Mouse (Mus musculus) liver, embryonic 15.5 days (tissue): ENCODE results near the gene Tnks2. TPM values are rescaled to one million over a fixed set of nuclear protein-coding genes. Genes with fewer than 3 reads are reported as not detected.

Experiments
- ATAC-seq: fragments of 200-750 bp; cut with Nextera tagmentation; 2 replicates; pipeline ENCODE4 v1.8.0; 2017; ENCODE audit warnings: moderate number of reproducible peaks, mild to moderate bottlenecking, moderate library complexity; ENCODE audit not compliant: insufficient read depth
- H3K27ac ChIP-seq: fragments of 300-500 bp; sonication (generic); replicated peaks from 2 replicates; pipeline ENCODE4 v1.5.1; 2015; ENCODE audit warnings: mild to moderate bottlenecking, inconsistent platforms
- H3K27me3 ChIP-seq: fragments of 300-500 bp; sonication (generic); 2 replicates; pipeline ENCODE4 v1.6.1; 2015; ENCODE audit warnings: mild to moderate bottlenecking, inconsistent platforms
- H3K36me3 ChIP-seq: fragments of 300-500 bp; sonication (generic); replicated peaks from 2 replicates; pipeline ENCODE4 v1.6.1; 2015; ENCODE audit warnings: moderate library complexity, mild to moderate bottlenecking, inconsistent platforms
- H3K4me1 ChIP-seq: fragments of 300-500 bp; sonication (generic); replicated peaks from 2 replicates; pipeline ENCODE4 v1.6.1; 2015; ENCODE audit warnings: inconsistent platforms
- H3K4me2 ChIP-seq: fragments of 300-500 bp; sonication (generic); 2 replicates; pipeline ENCODE4 v1.6.1; 2015; ENCODE audit warnings: moderate library complexity, mild to moderate bottlenecking, inconsistent platforms
- H3K4me3 ChIP-seq: fragments of 300-500 bp; sonication (generic); replicated peaks from 2 replicates; pipeline ENCODE4 v1.5.1; 2015; ENCODE audit warnings: mild to moderate bottlenecking, inconsistent platforms
- H3K9ac ChIP-seq: fragments of 300-500 bp; sonication (generic); 2 replicates; pipeline ENCODE4 v1.6.1; 2015; ENCODE audit warnings: moderate library complexity, mild to moderate bottlenecking, inconsistent platforms
- H3K9me3 ChIP-seq: fragments of 300-500 bp; sonication (generic); replicated peaks from 2 replicates; pipeline ENCODE4 v1.6.1; 2016; ENCODE audit warnings: inconsistent platforms
- WGBS: fragments of 180-500 bp; shearing (Covaris S2); methylation state at CpG from one replicate; pipeline ENCODE4 v1.1.7; 2015; ENCODE audit warnings: mixed read lengths; ENCODE audit not compliant: insufficient replicate concordance; 5-methylcytosine and 5-hydroxymethylcytosine counted together
- polyA plus RNA-seq: library from polyadenylated mRNA; unstranded; fragments of >200 nt; fragmentation: Nextera tagmentation; extraction: Ambion mirVana; gene quantifications from 2 replicates; pipeline ENCODE4 v1.2.1, GENCODE M21; 2015

Tnks2 gene
- polyA plus RNA-seq, 1 experiment from 2014 or later: 11.8 TPM

GRCm38 (mm10) chr19:36827650-36828049 is 6.4 kb upstream of the Tnks2 start:
- Histone ChIP-seq H3K9me3 (no peaks in the 10 kb centered on the region), H3K4me3 (no peak overlapping the region), H3K27ac (no peak overlapping the region), H3K9ac (no peak overlapping the region), H3K36me3 (no peaks in the 10 kb centered on the region), H3K4me1 (no peaks in the 10 kb centered on the region), H3K4me2 (no peak overlapping the region), H3K27me3 (no peaks in the 10 kb centered on the region)
- no peak for ATAC-seq
- 77% methylated on average over 5 of the region's 5 CpGs for WGBS

GRCm38 (mm10) chr19:36828322-36828721 is 5.7 kb upstream of the Tnks2 start:
- ATAC-seq: no peak
- Histone ChIP-seq H3K9ac (no peak overlapping the region), H3K4me1 (peaks cover 6% of the 10 kb centered on the region), H3K36me3 (no peaks in the 10 kb centered on the region), H3K4me3 (no peak overlapping the region), H3K9me3 (no peaks in the 10 kb centered on the region), H3K27ac (no peak overlapping the region), H3K27me3 (no peaks in the 10 kb centered on the region), H3K4me2 (no peak overlapping the region)
- WGBS: 56% methylated on average over 8 of the region's 8 CpGs

GRCm38 (mm10) chr19:36832951-36833787 is 863 bp upstream of the Tnks2 start:
- Histone ChIP-seq H3K27me3 (no peaks in the 10 kb centered on the region), H3K36me3 (0 out of 2 replicates have a peak, but pooled peaks cover 1% of the 10 kb centered on the region), H3K4me1 (peaks cover 24% of the 10 kb centered on the region), H3K4me3 (peak overlapping the region; percentile 97), H3K27ac (peak overlapping the region; percentile 94), H3K9ac (peak overlapping the region; percentile 98), H3K4me2 (peak overlapping the region; percentile 80), H3K9me3 (no peaks in the 10 kb centered on the region)
- no peak for ATAC-seq
- WGBS: 12% methylated on average over 19 of the region's 19 CpGs

GRCm38 (mm10) chr19:36834532-36835431 is 750 bp downstream of the Tnks2 start:
- under 1% methylated on average over 62 of the region's 62 CpGs for WGBS
- H3K4me3 ChIP-seq: peak overlapping the region; percentile 97
- H3K9ac ChIP-seq: peak overlapping the region; percentile 98
- ATAC-seq: peak; percentile 73
- peaks cover 10% of the 10 kb centered on the region; the same call in 1 of the 2 replicates for H3K36me3 ChIP-seq
- peak overlapping the region; percentile 94 for H3K27ac ChIP-seq
- H3K27me3 ChIP-seq: no peaks in the 10 kb centered on the region
- peaks cover 24% of the 10 kb centered on the region for H3K4me1 ChIP-seq
- peak overlapping the region; percentile 80 for H3K4me2 ChIP-seq
- H3K9me3 ChIP-seq: no peaks in the 10 kb centered on the region

GRCm38 (mm10) chr19:36836035-36836434 is 2.0 kb downstream of the Tnks2 start:
- H3K27ac ChIP-seq: no peak overlapping the region
- WGBS: 41% methylated on average over 4 of the region's 4 CpGs
- no peaks in the 10 kb centered on the region for H3K27me3 ChIP-seq
- H3K9ac ChIP-seq: no peak overlapping the region
- H3K4me2 ChIP-seq: peak overlapping the region; percentile 80
- peaks cover 24% of the 10 kb centered on the region for H3K4me1 ChIP-seq
- H3K36me3 ChIP-seq: peaks cover 10% of the 10 kb centered on the region
- H3K9me3 ChIP-seq: no peaks in the 10 kb centered on the region
- peak overlapping the region; percentile 97 for H3K4me3 ChIP-seq
- ATAC-seq: no peak

- Histone ChIP-seq H3K4me2 (no peak overlapping the region), H3K9me3 (no peaks in the 10 kb centered on the region), H3K4me3 (no peak overlapping the region), H3K9ac (no peak overlapping the region), H3K4me1 (peaks cover 10% of the 10 kb centered on the region), H3K27ac (no peak overlapping the region), H3K27me3 (no peaks in the 10 kb centered on the region), H3K36me3 (peaks cover 28% of the 10 kb centered on the region)
- ATAC-seq: no peak
- WGBS: 85% methylated on average over 3 of the region's 3 CpGs
These were observed 6.3 kb downstream of the Tnks2 start for GRCm38 (mm10) chr19:36840301-36840700.

- no peaks in the 10 kb centered on the region for H3K9me3 ChIP-seq
- H3K36me3 ChIP-seq: peaks cover 48% of the 10 kb centered on the region
- ATAC-seq: no peak
- 83% methylated on average over 11 of the region's 11 CpGs for WGBS
- no peak overlapping the region for H3K27ac ChIP-seq
- H3K4me3 ChIP-seq: no peak overlapping the region
- no peak overlapping the region for H3K9ac ChIP-seq
- H3K27me3 ChIP-seq: no peaks in the 10 kb centered on the region
- H3K4me1 ChIP-seq: no peaks in the 10 kb centered on the region
- no peak overlapping the region for H3K4me2 ChIP-seq
These were observed 9.8 kb downstream of the Tnks2 start for GRCm38 (mm10) chr19:36843866-36844265.

GRCm38 (mm10) chr19:36845924-36846323 is 11.9 kb downstream of the Tnks2 start:
- ATAC-seq: no peak
- no peak overlapping the region for H3K4me2 ChIP-seq
- WGBS: 71% methylated on average over 5 of the region's 5 CpGs
- H3K4me1 ChIP-seq: no peaks in the 10 kb centered on the region
- H3K36me3 ChIP-seq: peaks cover 60% of the 10 kb centered on the region
- no peak overlapping the region for H3K27ac ChIP-seq
- H3K27me3 ChIP-seq: no peaks in the 10 kb centered on the region
- no peak overlapping the region for H3K9ac ChIP-seq
- no peak overlapping the region for H3K4me3 ChIP-seq
- no peaks in the 10 kb centered on the region for H3K9me3 ChIP-seq

- H3K36me3 ChIP-seq: peaks cover 79% of the 10 kb centered on the region
- 87% methylated on average over 2 of the region's 2 CpGs for WGBS
These were observed 19.8 kb downstream of the Tnks2 start for GRCm38 (mm10) chr19:36853831-36854230.

GRCm38 (mm10) chr19:36857851-36858250 is 23.8 kb downstream of the Tnks2 start:
- ATAC-seq: no peak
- Histone ChIP-seq H3K4me1 (no peaks in the 10 kb centered on the region), H3K27ac (no peak overlapping the region), H3K4me2 (no peak overlapping the region), H3K4me3 (no peak overlapping the region), H3K9me3 (no peaks in the 10 kb centered on the region), H3K36me3 (peaks cover 75% of the 10 kb centered on the region), H3K27me3 (no peaks in the 10 kb centered on the region), H3K9ac (no peak overlapping the region)
- WGBS: 84% methylated on average over 9 of the region's 9 CpGs

More at GRCm38 (mm10) chr19:36853831-36854230, 19.8 kb downstream of the Tnks2 start:
- Histone ChIP-seq H3K27me3 (no peaks in the 10 kb centered on the region), H3K4me1 (no peaks in the 10 kb centered on the region), H3K27ac (no peak overlapping the region), H3K9me3 (no peaks in the 10 kb centered on the region), H3K4me3 (no peak overlapping the region), H3K4me2 (no peak overlapping the region), H3K9ac (no peak overlapping the region)
- ATAC-seq: no peak

GRCm38 (mm10) chr19:36860393-36860792 is 26.4 kb downstream of the Tnks2 start:
- no peak for ATAC-seq
- 78% methylated on average over 5 of the region's 5 CpGs for WGBS

More at GRCm38 (mm10) chr19:36860393-36860792, 26.4 kb downstream of the Tnks2 start:
- H3K4me3 ChIP-seq: no peak overlapping the region
- no peaks in the 10 kb centered on the region for H3K27me3 ChIP-seq
- H3K27ac ChIP-seq: no peak overlapping the region
- H3K9me3 ChIP-seq: no peaks in the 10 kb centered on the region
- no peak overlapping the region for H3K9ac ChIP-seq
- no peaks in the 10 kb centered on the region for H3K4me1 ChIP-seq
- no peak overlapping the region for H3K4me2 ChIP-seq
- peaks cover 71% of the 10 kb centered on the region for H3K36me3 ChIP-seq
